Mouse (Mus musculus) liver, postnatal 0 days (tissue): ENCODE measurements around the gene March6.

Experiments used
- CTCF ChIP-seq: sonication (generic); IDR thresholded peaks from 2 replicates; pipeline ENCODE4 v1.5.1; 2016; ENCODE audit warnings: antibody characterized with exemption, low read depth
- EP300 ChIP-seq: IDR thresholded peaks from 2 replicates; pipeline ENCODE4 v1.6.1; 2016; ENCODE audit warnings: antibody characterized with exemption, low read depth, mild to moderate bottlenecking

DNA sequence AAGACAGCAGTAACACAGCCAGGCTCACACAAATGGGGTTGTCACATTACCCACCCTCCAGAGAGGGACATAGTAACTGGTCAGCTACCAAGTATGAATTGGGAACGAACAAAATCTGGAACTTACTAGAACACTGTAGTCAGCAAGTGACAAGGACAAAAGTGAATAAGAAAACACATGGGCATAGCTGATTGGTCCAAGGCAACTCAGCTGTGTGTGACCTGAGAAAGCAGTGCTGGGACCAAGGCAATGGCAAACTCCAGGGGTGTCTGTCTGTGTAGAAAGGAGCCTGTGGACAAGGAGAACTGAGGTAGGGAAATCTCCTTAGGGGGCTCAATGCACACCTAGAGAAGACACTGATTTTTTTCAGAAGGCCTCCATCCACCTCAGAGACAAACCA is 19.1 kb downstream of the March6 start:
- TF ChIP-seq CTCF (no peak), EP300 (no peak; the same call in 1 of the 2 replicates)
